Mouse (Mus musculus) stomach, postnatal 0 days (tissue): Measurements from ENCODE around the gene Taar7d. TPM values are rescaled to one million over a fixed set of nuclear protein-coding genes. Genes with fewer than 3 reads are reported as not detected.

ENCODE experiments used
- ATAC-seq: fragments of 200-750 bp; cut with Nextera tagmentation; 2 replicates; pipeline ENCODE4 v1.8.0; 2017; ENCODE audit not compliant: low FRiP score, low TSS enrichment
- DNase-seq: peaks from one replicate; pipeline ENCODE4 v3.0.0-alpha.2; 2016; ENCODE audit warnings: low spot score
- H3K27ac ChIP-seq: fragments of 300-500 bp; sonication (generic); replicated peaks from 2 replicates; pipeline ENCODE4 v1.5.1; 2014; ENCODE audit warnings: mild to moderate bottlenecking, control low read depth
- H3K27me3 ChIP-seq: fragments of 300-500 bp; sonication (generic); 2 replicates; pipeline ENCODE4 v1.6.1; 2014; ENCODE audit warnings: low read length; ENCODE audit not compliant: control insufficient read depth, insufficient read depth
- H3K36me3 ChIP-seq: fragments of 300-500 bp; sonication (generic); 2 replicates; pipeline ENCODE4 v1.6.1; 2014; ENCODE audit warnings: low read length, mixed read lengths; ENCODE audit not compliant: control insufficient read depth, insufficient read depth
- H3K4me1 ChIP-seq: fragments of 300-500 bp; sonication (generic); replicated peaks from 2 replicates; pipeline ENCODE4 v1.6.1; 2014; ENCODE audit warnings: antibody characterized with exemption; ENCODE audit not compliant: control insufficient read depth, insufficient read depth
- H3K4me2 ChIP-seq: fragments of 300-500 bp; sonication (generic); replicated peaks from 2 replicates; pipeline ENCODE4 v1.6.1; 2014; ENCODE audit warnings: low read depth, mild to moderate bottlenecking, control low read depth, moderate library complexity
- H3K4me3 ChIP-seq: fragments of 300-500 bp; sonication (generic); 2 replicates; pipeline ENCODE4 v1.5.1; 2014; ENCODE audit warnings: low read depth, low read length, control low read depth
- H3K9ac ChIP-seq: fragments of 300-500 bp; sonication (generic); 2 replicates; pipeline ENCODE4 v1.6.1; 2014; ENCODE audit warnings: mild to moderate bottlenecking, low read length, control low read depth, mixed read lengths
- H3K9me3 ChIP-seq: fragments of 300-500 bp; sonication (generic); 2 replicates; pipeline ENCODE4 v1.6.1; 2016; ENCODE audit warnings: low read length; ENCODE audit not compliant: control insufficient read depth
- CTCF ChIP-seq: IDR thresholded peaks from 2 replicates; pipeline ENCODE4 v1.5.1; 2016; ENCODE audit warnings: antibody characterized with exemption, low read depth, mild to moderate bottlenecking, moderate library complexity
- EP300 ChIP-seq: optimal IDR thresholded peaks from 2 replicates; pipeline ENCODE3; 2016; ENCODE audit warnings: antibody characterized with exemption
- WGBS: fragments of 180-500 bp; shearing (Covaris S2); extraction: QIAGEN DNeasy Blood & Tissue Kit; methylation state at CpG from one replicate; pipeline ENCODE4 v1.1.7; 2014; 5-methylcytosine and 5-hydroxymethylcytosine counted together
- polyA plus RNA-seq: library from polyadenylated mRNA; unstranded; fragments of >200 nt; fragmentation: Nextera tagmentation; extraction: Ambion mirVana; gene quantifications from 2 replicates; pipeline ENCODE4 v1.2.1, GENCODE M21; 2015

Gene Taar7d
- polyA plus RNA-seq, 1 experiment from 2014 or later: not detected

DNA sequence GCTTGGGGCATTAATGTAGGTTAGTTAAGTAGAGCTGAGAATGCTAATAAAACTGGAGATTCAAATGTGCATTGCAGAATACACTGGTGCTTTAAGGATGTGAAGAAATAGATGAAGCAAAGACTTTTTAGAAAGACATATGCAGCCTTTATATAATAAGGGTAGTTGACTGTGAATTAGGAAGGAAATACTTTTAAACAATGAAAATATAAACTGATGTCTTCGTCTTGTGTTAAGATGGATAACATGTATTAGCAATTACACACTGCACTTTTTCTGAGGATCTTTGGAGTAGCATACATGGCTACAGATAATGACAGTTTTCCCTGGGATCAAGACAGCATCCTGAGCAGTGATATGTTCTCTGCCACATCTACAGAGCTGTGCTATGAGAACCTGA, 27.4 kb upstream of the Taar7d start, which contains the start of gene Taar7b:
Gene Taar7b, plus strand, starts transcription at position 301 of the 400 bp plus-strand sequence.
- TF ChIP-seq CTCF: no peak
- no peak within 1 kb of the TSS for H3K27ac ChIP-seq
- H3K4me3 ChIP-seq: no peak within 1 kb of the TSS
- H3K4me1 ChIP-seq: no peaks in the 10 kb centered on the region
- WGBS: 55% methylated on average over 1 of the region's 1 CpGs
- ATAC-seq: no peak
- DNase-seq: no peak
- no peak within 1 kb of the TSS for H3K9ac ChIP-seq
- H3K9me3 ChIP-seq: no peaks in the 10 kb centered on the region
- H3K27me3 ChIP-seq: no peaks in the 10 kb centered on the region
- no peaks in the 10 kb centered on the region for H3K36me3 ChIP-seq
- no peak within 1 kb of the TSS for H3K4me2 ChIP-seq

DNA sequence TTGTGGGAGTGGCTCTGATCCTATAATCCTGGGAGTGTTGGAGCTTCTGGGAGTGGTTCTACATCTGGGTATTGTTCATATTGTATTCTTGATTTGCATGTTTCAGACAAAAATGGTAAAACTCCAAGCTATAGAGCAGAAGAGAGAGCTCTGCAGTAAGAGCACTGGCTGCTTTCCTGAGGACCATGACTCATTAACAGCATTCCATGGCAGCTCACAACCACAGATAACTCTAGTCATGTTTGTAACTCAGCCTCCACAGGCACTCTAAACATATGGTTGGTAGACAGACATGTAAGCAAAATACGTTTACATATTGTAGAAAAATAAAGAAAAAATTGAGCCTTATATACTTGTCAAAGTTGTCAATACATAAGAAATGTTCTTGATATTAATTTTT, 20.6 kb upstream of the Taar7d start:
- DNase-seq (no peak), ATAC-seq (no peak)
- Histone ChIP-seq H3K36me3 (no peaks in the 10 kb centered on the region), H3K27ac (no peak overlapping the region), H3K4me3 (no peak overlapping the region), H3K27me3 (no peaks in the 10 kb centered on the region), H3K9me3 (no peaks in the 10 kb centered on the region), H3K9ac (no peak overlapping the region), H3K4me2 (no peak overlapping the region), H3K4me1 (no peaks in the 10 kb centered on the region)
- WGBS: 64% methylated on average over 1 of the region's 1 CpGs
- TF ChIP-seq CTCF (no peak), EP300 (no peak)

DNA sequence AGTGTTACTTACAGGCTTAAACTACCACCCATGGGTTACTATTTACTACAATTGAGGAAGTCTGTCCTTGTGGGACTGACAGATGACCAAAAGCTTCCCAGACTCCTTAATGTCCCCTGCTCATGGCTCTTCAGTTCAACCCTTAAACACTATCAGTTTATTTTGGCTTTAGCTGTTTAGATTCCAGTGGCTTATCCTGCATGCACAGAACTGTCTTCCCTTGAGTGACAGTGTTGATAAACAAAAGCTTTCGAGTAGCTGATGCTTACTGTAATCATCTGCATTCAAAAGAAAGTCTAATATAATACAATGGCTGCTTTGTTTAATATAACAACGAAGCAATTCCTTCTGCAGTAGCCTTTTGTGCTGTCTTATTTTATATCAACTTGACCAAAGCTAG, 20.0 kb upstream of the Taar7d start:
- no peak overlapping the region for H3K9ac ChIP-seq
- H3K27me3 ChIP-seq: no peaks in the 10 kb centered on the region
- H3K4me2 ChIP-seq: no peak overlapping the region
- TF ChIP-seq CTCF: no peak
- no peak for TF ChIP-seq EP300
- DNase-seq: no peak
- 21% methylated on average over 2 of the region's 2 CpGs for WGBS
- no peaks in the 10 kb centered on the region for H3K9me3 ChIP-seq
- no peaks in the 10 kb centered on the region for H3K4me1 ChIP-seq
- H3K27ac ChIP-seq: no peak overlapping the region
- ATAC-seq: no peak
- no peak overlapping the region for H3K4me3 ChIP-seq
- no peaks in the 10 kb centered on the region for H3K36me3 ChIP-seq

DNA sequence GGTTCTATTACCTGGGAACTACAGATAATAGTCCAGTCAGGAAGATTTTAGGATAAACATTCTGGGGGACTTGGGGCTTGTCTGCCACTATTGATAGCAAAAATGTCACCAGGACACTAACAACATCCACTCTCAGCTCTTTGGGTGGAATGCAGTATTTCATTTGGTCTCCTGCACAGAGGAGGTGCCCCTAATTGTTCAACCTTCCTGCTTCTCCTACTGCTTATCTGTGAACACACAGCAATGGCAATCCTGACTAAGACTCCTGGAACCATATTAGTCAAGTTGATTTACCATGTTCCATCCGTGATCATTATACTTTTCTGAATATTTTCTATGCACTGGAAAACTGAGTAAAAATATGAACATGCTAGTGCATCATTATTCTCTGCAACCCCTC, 18.9 kb upstream of the Taar7d start:
- DNase-seq (no peak), ATAC-seq (no peak)
- Histone ChIP-seq H3K27ac (no peak overlapping the region), H3K4me2 (no peak overlapping the region), H3K4me3 (no peak overlapping the region), H3K9me3 (no peaks in the 10 kb centered on the region), H3K4me1 (no peaks in the 10 kb centered on the region), H3K27me3 (no peaks in the 10 kb centered on the region), H3K36me3 (no peaks in the 10 kb centered on the region), H3K9ac (no peak overlapping the region)
- WGBS: 82% methylated on average over 1 of the region's 1 CpGs
- TF ChIP-seq EP300 (no peak), CTCF (no peak)

DNA sequence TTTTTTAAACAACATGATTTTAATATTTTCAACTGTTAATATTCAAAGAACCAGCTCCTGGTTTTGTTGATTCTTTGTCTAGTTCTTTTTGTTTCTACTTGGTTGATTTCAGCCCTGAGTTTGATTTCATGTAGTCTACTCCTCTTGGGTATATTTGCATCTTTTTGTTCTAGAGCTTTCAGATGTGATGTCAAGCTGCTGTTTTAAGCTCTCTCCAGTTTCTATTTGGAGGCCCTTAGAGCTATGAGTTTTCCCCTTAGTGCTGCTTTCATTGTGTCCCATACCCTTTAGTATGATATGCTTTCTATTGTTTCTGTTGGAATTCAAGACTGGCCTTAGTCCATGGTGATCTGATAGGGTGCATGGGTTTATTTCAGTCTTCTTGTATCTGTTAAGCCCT, 4.3 kb downstream of the Taar7d start:
- DNase-seq (no peak), ATAC-seq (no peak)
- Histone ChIP-seq H3K36me3 (no peaks in the 10 kb centered on the region), H3K9ac (no peak overlapping the region), H3K4me2 (no peak overlapping the region), H3K9me3 (no peaks in the 10 kb centered on the region), H3K27me3 (no peaks in the 10 kb centered on the region), H3K4me3 (no peak overlapping the region), H3K27ac (no peak overlapping the region), H3K4me1 (no peaks in the 10 kb centered on the region)
- TF ChIP-seq EP300: no peak
- TF ChIP-seq CTCF: no peak

DNA sequence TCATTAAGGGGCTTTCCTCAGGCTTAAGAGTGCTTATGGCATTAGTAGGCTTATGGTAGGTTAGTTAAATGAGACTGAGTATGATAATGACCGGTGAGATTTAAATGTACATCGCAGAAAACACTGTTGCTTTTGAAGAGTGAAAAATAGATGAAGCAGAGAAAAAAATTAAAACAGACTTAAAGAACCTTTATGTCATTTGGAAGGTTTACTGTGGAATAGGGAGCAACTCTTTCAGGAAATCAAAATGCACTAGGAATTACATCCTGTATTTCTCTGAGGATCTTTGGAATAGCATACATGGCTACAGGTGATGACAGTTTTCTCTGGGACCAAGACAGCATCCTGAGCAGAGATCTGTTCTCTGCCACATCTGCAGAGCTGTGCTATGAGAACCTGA, 10.3 kb downstream of the Taar7d start, which contains the start of gene Taar7e:
Gene Taar7e, plus strand, starts transcription at position 301 of the 400 bp plus-strand sequence.
- WGBS: 91% methylated on average over 2 of the region's 2 CpGs
- H3K9me3 ChIP-seq: no peaks in the 10 kb centered on the region
- no peak within 1 kb of the TSS for H3K27ac ChIP-seq
- ATAC-seq (no peak), DNase-seq (no peak)
- H3K4me1 ChIP-seq: no peaks in the 10 kb centered on the region
- no peaks in the 10 kb centered on the region for H3K27me3 ChIP-seq
- H3K9ac ChIP-seq: no peak within 1 kb of the TSS
- TF ChIP-seq CTCF (no peak), EP300 (no peak)
- H3K4me3 ChIP-seq: no peak within 1 kb of the TSS
- no peaks in the 10 kb centered on the region for H3K36me3 ChIP-seq
- H3K4me2 ChIP-seq: no peak within 1 kb of the TSS
